Comparison of ENCODE assay signal across 21 mouse cellular contexts in genomic region chr2:104205623-104206022, GRCm38 (mm10).
A peak's percentile ranks its signal among the peaks of the same experiment; 100 is the strongest.
DNase-seq lines count a peak whose midpoint lies in the region; ATAC-seq and TF ChIP-seq lines count a peak whose summit lies in the region.
"Had no signal": no experiment of that assay in that cellular context is flagged by ENCODE, and none has a peak within 500 bp of the region (broad histone marks: within the 10 kb centered on the region; RNA-seq: fewer than 3 reads in every experiment).

No protein-coding gene starts in this region.

- no peak for ATAC-seq in kidney, postnatal 0 days (replicated peaks; ENCODE audit: low FRiP score, low read depth)

- no peak for TF ChIP-seq CTCF in kidney, postnatal 0 days (IDR thresholded peaks at IDR 0.05; ENCODE audit: low read depth)

- no peaks in the 10 kb centered on the region for H3K27me3 ChIP-seq in kidney, postnatal 0 days (ENCODE audit: insufficient read depth, low read length)
- H3K27me3 ChIP-seq: embryonic facial prominence, embryonic 13.5 days; limb, embryonic 15.5 days; liver, embryonic 15.5 days; neural tube, embryonic 12.5 days had no signal

- H3K36me3 ChIP-seq in kidney, postnatal 0 days (ENCODE audit: insufficient read depth, low read length): no peaks in the 10 kb centered on the region
- H3K36me3 ChIP-seq: embryonic facial prominence, embryonic 13.5 days; heart, embryonic 10.5 days; limb, embryonic 15.5 days; liver, embryonic 15.5 days; neural tube, embryonic 12.5 days had no signal

- 40% methylated on average over 8 of the region's 8 CpGs for WGBS in kidney, postnatal 0 days

- no peak overlapping the region for H3K4me3 ChIP-seq in kidney, postnatal 0 days (replicated peaks; ENCODE audit: low read depth, low read length)
- H3K4me3 ChIP-seq: embryonic facial prominence, embryonic 13.5 days; heart, embryonic 10.5 days; limb, embryonic 15.5 days; liver, embryonic 15.5 days; neural tube, embryonic 12.5 days had no signal

- H3K27ac ChIP-seq in kidney, postnatal 0 days: no peak overlapping the region
- H3K27ac ChIP-seq: embryonic facial prominence, embryonic 13.5 days; heart, embryonic 10.5 days; limb, embryonic 15.5 days; liver, embryonic 15.5 days; macrophage; neural tube, embryonic 12.5 days had no signal

- no peak overlapping the region for H3K4me2 ChIP-seq in kidney, postnatal 0 days (ENCODE audit: low read length)
- H3K4me2 ChIP-seq: embryonic facial prominence, embryonic 13.5 days; limb, embryonic 15.5 days; liver, embryonic 15.5 days; midbrain, embryonic 11.5 days; neural tube, embryonic 12.5 days had no signal

- no peaks in the 10 kb centered on the region for H3K4me1 ChIP-seq in kidney, postnatal 0 days (replicated peaks; ENCODE audit: insufficient read depth, low read length)
- H3K4me1 ChIP-seq: liver, embryonic 15.5 days had no signal

- no peaks in the 10 kb centered on the region for H3K9me3 ChIP-seq in kidney, postnatal 0 days (replicated peaks; ENCODE audit: low read length)
- H3K9me3 ChIP-seq: embryonic facial prominence, embryonic 13.5 days; heart, embryonic 10.5 days; limb, embryonic 15.5 days; liver, embryonic 15.5 days; neural tube, embryonic 12.5 days had no signal

- peak; percentile 38 for DNase-seq in kidney, postnatal 0 days (ENCODE audit: low spot score)
- DNase-seq in kidney, postnatal 25 days: no peak
- peak; percentile 44 to 66 for DNase-seq in right cerebral cortex, postnatal 10 days (ENCODE audit: low spot score in 2 of 2)
- no peak for DNase-seq in right cerebral cortex, postnatal 4 days
- peak; percentile 69 for DNase-seq in layer of hippocampus, adult 9-10 months (ENCODE audit: low spot score)
- DNase-seq in heart, adult 9 months (ENCODE audit: low spot score in 2 of 2): no peak
- DNase-seq in adrenal gland, postnatal 36 days: no peak
- DNase-seq: adrenal gland, adult 8-10 months; cerebellum, adult 11-12 months; cerebellum, postnatal 14 days; heart, postnatal 10 days; kidney, adult 2 months; kidney, postnatal 14 days; right cerebral cortex, postnatal 14 days had no signal

- H3K9ac ChIP-seq in kidney, postnatal 0 days (ENCODE audit: low read depth, low read length): no peak overlapping the region
- H3K9ac ChIP-seq: embryonic facial prominence, embryonic 13.5 days; limb, embryonic 15.5 days; liver, embryonic 15.5 days; neural tube, embryonic 12.5 days had no signal

Comparison
In these comparisons a context has a peak if more than half of its experiments do, and no peak if none do; other contexts are left out.
1. DNase-seq: peak in kidney, postnatal 0 days (single experiment), right cerebral cortex, postnatal 10 days (2 of 2) and layer of hippocampus, adult 9-10 months (single experiment); none in kidney, postnatal 25 days (0 of 2), right cerebral cortex, postnatal 4 days (single experiment), heart, adult 9 months (0 of 2) and adrenal gland, postnatal 36 days (0 of 2).